Mouse (Mus musculus) heart, embryonic 11.5 days (tissue): ENCODE data around the gene Cadm1. TPM values are rescaled to one million over a fixed set of nuclear protein-coding genes. Genes with fewer than 3 reads are reported as not detected.

Experiments
- ATAC-seq: fragments of 200-750 bp; cut with Nextera tagmentation; replicated peaks from 2 replicates; pipeline ENCODE4 v1.8.0; 2017; ENCODE audit warnings: moderate library complexity; ENCODE audit not compliant: insufficient number of reproducible peaks, low FRiP score, low TSS enrichment
- H3K27ac ChIP-seq: fragments of 300-500 bp; sonication (generic); 2 replicates; pipeline ENCODE4 v1.5.1; 2014; ENCODE audit warnings: mild to moderate bottlenecking, low read depth, low read length
- H3K27me3 ChIP-seq: fragments of 300-500 bp; sonication (generic); 2 replicates; pipeline ENCODE4 v1.6.1; 2014; ENCODE audit warnings: mild to moderate bottlenecking, low read length, mixed read lengths; ENCODE audit not compliant: control insufficient read depth, insufficient read depth
- H3K36me3 ChIP-seq: fragments of 300-500 bp; sonication (generic); 2 replicates; pipeline ENCODE4 v1.6.1; 2014; ENCODE audit warnings: mild to moderate bottlenecking, low read length, moderate library complexity, mixed read lengths; ENCODE audit not compliant: control insufficient read depth, insufficient read depth
- H3K4me1 ChIP-seq: fragments of 300-500 bp; sonication (generic); 2 replicates; pipeline ENCODE4 v1.6.1; 2014; ENCODE audit warnings: low read length; ENCODE audit not compliant: control insufficient read depth, insufficient read depth
- H3K4me2 ChIP-seq: fragments of 300-500 bp; sonication (generic); 2 replicates; pipeline ENCODE4 v1.6.1; 2014; ENCODE audit warnings: mild to moderate bottlenecking, moderate library complexity
- H3K4me3 ChIP-seq: fragments of 300-500 bp; sonication (generic); 2 replicates; pipeline ENCODE4 v1.5.1; 2014; ENCODE audit warnings: low read depth, low read length
- H3K9ac ChIP-seq: fragments of 300-500 bp; sonication (generic); 2 replicates; pipeline ENCODE4 v1.6.1; 2014; ENCODE audit warnings: mild to moderate bottlenecking, low read depth, low read length, moderate library complexity
- H3K9me3 ChIP-seq: fragments of 300-500 bp; sonication (generic); replicated peaks from 2 replicates; pipeline ENCODE4 v1.6.1; 2016; ENCODE audit warnings: low read length; ENCODE audit not compliant: control insufficient read depth
- WGBS: fragments of 180-500 bp; shearing (Covaris S2); extraction: QIAGEN DNeasy Blood & Tissue Kit; methylation state at CpG from one replicate; pipeline ENCODE4 v1.1.7; 2014; ENCODE audit not compliant: insufficient replicate concordance; 5-methylcytosine and 5-hydroxymethylcytosine counted together
- polyA plus RNA-seq: library from polyadenylated mRNA; unstranded; fragments of >200 nt; fragmentation: Nextera tagmentation; extraction: Ambion mirVana; gene quantifications from 2 replicates; pipeline ENCODE4 v1.2.1, GENCODE M21; 2014

The Cadm1 gene
- polyA plus RNA-seq, 1 experiment from 2014 or later = 30.3 TPM

GRCm38 (mm10) chr9:47707326-47707725 lies 177.4 kb downstream of the Cadm1 start:
- Histone ChIP-seq H3K27me3 (no peaks in the 10 kb centered on the region), H3K4me3 (no peak overlapping the region), H3K9ac (no peak overlapping the region), H3K36me3 (no peaks in the 10 kb centered on the region), H3K9me3 (no peaks in the 10 kb centered on the region), H3K4me1 (peaks cover 10% of the 10 kb centered on the region; the same call in 1 of the 2 replicates), H3K27ac (no peak overlapping the region), H3K4me2 (no peak overlapping the region)
- no peak for ATAC-seq
- WGBS = 92% methylated on average over 6 of the region's 6 CpGs

DNA sequence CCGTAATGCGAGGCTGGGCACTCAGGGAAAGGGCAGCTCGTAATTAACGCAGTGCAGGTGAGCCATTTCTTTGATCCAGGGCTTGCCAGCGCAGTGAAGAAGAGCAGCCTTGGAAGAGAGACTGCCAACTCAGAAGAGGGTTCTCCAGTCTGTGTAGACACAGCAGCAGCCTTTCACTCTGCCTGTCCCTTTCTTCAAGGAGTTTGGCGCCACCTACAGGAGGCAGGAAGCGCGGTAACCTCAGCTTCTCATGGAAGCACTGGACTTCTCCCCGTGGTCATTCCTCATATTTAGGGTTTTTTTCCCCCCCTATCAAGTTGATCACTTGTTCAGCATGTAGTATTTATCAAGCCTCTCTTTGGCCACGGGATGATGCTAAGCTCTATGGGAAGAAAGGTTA lies 178.3 kb downstream of the Cadm1 start:
- no peak overlapping the region for H3K4me2 ChIP-seq
- no peaks in the 10 kb centered on the region for H3K9me3 ChIP-seq
- no peak overlapping the region for H3K4me3 ChIP-seq
- H3K27me3 ChIP-seq = no peaks in the 10 kb centered on the region
- H3K27ac ChIP-seq = no peak overlapping the region
- ATAC-seq = no peak
- H3K4me1 ChIP-seq = peaks cover 9% of the 10 kb centered on the region; the same call in 1 of the 2 replicates
- no peak overlapping the region for H3K9ac ChIP-seq
- 22% methylated on average over 10 of the region's 10 CpGs for WGBS
- H3K36me3 ChIP-seq = no peaks in the 10 kb centered on the region

- no peak overlapping the region for H3K4me3 ChIP-seq
- no peak overlapping the region for H3K4me2 ChIP-seq
- H3K27ac ChIP-seq = no peak overlapping the region
- no peak overlapping the region for H3K9ac ChIP-seq
- H3K36me3 ChIP-seq = no peaks in the 10 kb centered on the region
- ATAC-seq = no peak
- no peaks in the 10 kb centered on the region for H3K27me3 ChIP-seq
- 85% methylated on average over 8 of the region's 8 CpGs for WGBS
- no peaks in the 10 kb centered on the region for H3K9me3 ChIP-seq
- H3K4me1 ChIP-seq = 0 out of 2 replicates have a peak, but pooled peaks cover 4% of the 10 kb centered on the region
These were observed 181.0 kb downstream of the Cadm1 start for GRCm38 (mm10) chr9:47710946-47711345.

- H3K9me3 ChIP-seq = no peaks in the 10 kb centered on the region
- ATAC-seq = no peak
- H3K27ac ChIP-seq = no peak overlapping the region
- no peaks in the 10 kb centered on the region for H3K4me1 ChIP-seq
- H3K4me3 ChIP-seq = no peak overlapping the region
- H3K36me3 ChIP-seq = no peaks in the 10 kb centered on the region
- no peak overlapping the region for H3K9ac ChIP-seq
- 51% methylated on average over 2 of the region's 2 CpGs for WGBS
- H3K27me3 ChIP-seq = no peaks in the 10 kb centered on the region
- H3K4me2 ChIP-seq = no peak overlapping the region
These were observed 184.6 kb downstream of the Cadm1 start for GRCm38 (mm10) chr9:47714541-47714940.

GRCm38 (mm10) chr9:47715415-47715814 lies 185.4 kb downstream of the Cadm1 start:
- no peak for ATAC-seq
- WGBS = 81% methylated on average over 3 of the region's 3 CpGs
- no peaks in the 10 kb centered on the region for H3K9me3 ChIP-seq
- H3K4me3 ChIP-seq = no peak overlapping the region
- no peaks in the 10 kb centered on the region for H3K36me3 ChIP-seq
- no peaks in the 10 kb centered on the region for H3K27me3 ChIP-seq
- no peaks in the 10 kb centered on the region for H3K4me1 ChIP-seq
- no peak overlapping the region for H3K4me2 ChIP-seq
- H3K9ac ChIP-seq = no peak overlapping the region
- H3K27ac ChIP-seq = no peak overlapping the region

DNA sequence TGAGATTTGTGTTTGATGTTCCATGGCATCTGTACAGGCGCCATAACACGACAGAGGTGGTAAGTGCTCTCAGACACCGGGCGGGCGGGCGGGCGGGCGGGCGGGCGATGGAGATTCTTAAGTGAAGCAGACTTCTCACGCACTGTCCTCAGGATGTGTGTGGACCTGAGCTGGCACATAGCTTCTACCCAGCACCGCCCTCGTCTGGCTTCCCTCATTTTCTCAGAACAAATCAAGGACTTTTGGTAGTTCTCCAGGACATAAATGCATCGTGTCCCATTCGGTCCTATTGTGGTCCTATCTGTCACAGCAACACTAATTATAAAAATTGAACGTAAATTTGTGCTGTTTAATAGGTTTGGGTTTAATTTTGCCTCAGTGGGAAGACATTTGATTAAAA lies 186.9 kb downstream of the Cadm1 start:
- 82% methylated on average over 16 of the region's 16 CpGs for WGBS
- Histone ChIP-seq H3K27ac (no peak overlapping the region), H3K9me3 (no peaks in the 10 kb centered on the region), H3K9ac (no peak overlapping the region), H3K36me3 (no peaks in the 10 kb centered on the region), H3K4me1 (no peaks in the 10 kb centered on the region), H3K27me3 (no peaks in the 10 kb centered on the region), H3K4me3 (no peak overlapping the region), H3K4me2 (no peak overlapping the region)
- ATAC-seq = no peak

- no peaks in the 10 kb centered on the region for H3K27me3 ChIP-seq
- no peak for ATAC-seq
- no peak overlapping the region for H3K4me2 ChIP-seq
- WGBS = 74% methylated on average over 3 of the region's 3 CpGs
- no peaks in the 10 kb centered on the region for H3K36me3 ChIP-seq
- H3K27ac ChIP-seq = no peak overlapping the region
- H3K4me1 ChIP-seq = peaks cover 4% of the 10 kb centered on the region; the same call in 1 of the 2 replicates
- H3K9ac ChIP-seq = no peak overlapping the region
- H3K4me3 ChIP-seq = no peak overlapping the region
- no peaks in the 10 kb centered on the region for H3K9me3 ChIP-seq
These were observed 197.6 kb downstream of the Cadm1 start for GRCm38 (mm10) chr9:47727611-47728010.

DNA sequence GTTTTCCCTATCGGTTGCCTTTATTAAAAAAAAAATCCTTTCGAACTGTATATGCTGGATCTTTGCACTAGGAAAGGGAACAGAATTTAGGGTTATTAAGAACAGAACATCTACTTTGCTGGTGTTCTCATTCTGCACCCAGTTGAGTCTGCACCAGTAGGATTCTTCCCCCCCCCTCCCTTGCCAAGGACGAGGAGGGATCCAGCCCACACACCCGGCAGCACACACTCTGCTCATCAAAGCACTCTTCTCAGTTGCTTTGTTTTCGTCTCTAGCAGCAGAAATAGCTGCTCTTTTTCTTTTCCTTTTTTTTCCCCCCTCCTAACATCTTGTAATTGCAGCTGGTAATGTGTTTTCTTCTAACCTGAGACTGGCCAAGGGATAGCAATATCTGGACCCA lies 198.9 kb downstream of the Cadm1 start:
- Histone ChIP-seq H3K27ac (no peak overlapping the region), H3K9ac (no peak overlapping the region), H3K9me3 (no peaks in the 10 kb centered on the region), H3K4me2 (no peak overlapping the region), H3K36me3 (no peaks in the 10 kb centered on the region), H3K27me3 (no peaks in the 10 kb centered on the region), H3K4me3 (no peak overlapping the region), H3K4me1 (peaks cover 4% of the 10 kb centered on the region; the same call in 1 of the 2 replicates)
- WGBS = 68% methylated on average over 5 of the region's 5 CpGs
- ATAC-seq = no peak

GRCm38 (mm10) chr9:47730247-47730646 lies 200.3 kb downstream of the Cadm1 start:
- 56% methylated on average over 6 of the region's 6 CpGs for WGBS
- no peak for ATAC-seq
- peaks cover 4% of the 10 kb centered on the region; the same call in 1 of the 2 replicates for H3K4me1 ChIP-seq

More at GRCm38 (mm10) chr9:47730247-47730646, 200.3 kb downstream of the Cadm1 start:
- Histone ChIP-seq H3K4me3 (no peak overlapping the region), H3K27ac (no peak overlapping the region), H3K36me3 (no peaks in the 10 kb centered on the region), H3K4me2 (no peak overlapping the region), H3K27me3 (no peaks in the 10 kb centered on the region), H3K9ac (no peak overlapping the region), H3K9me3 (no peaks in the 10 kb centered on the region)
